Mouse (Mus musculus): Measurements from ENCODE around the gene Tiam1.

DNA sequence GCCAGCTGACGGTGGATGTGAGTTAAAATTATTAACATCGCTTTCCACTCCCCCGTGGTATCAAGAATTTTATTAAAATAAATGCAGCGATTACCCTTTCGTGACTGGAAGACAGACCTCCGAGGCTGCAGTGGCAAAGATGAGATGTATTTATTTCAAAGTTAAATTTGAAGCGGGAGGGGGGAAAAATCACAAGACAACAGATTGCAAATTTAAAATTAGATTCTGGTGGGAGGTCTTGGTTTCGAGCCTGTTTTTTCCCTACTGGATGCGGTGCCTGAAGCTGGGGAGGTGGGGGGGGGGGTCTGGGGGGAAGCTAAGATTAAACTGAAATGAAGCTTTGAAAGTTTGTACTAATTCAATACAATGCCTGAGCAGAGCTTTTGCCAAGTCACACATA is 235.9 kb downstream of the Tiam1 start:
- TF ChIP-seq CTCF (IDR thresholded peaks at IDR 0.05; ENCODE audit: borderline replicate concordance, extremely low read depth, insufficient read depth, insufficient read length) (no peak), POLR2A (IDR thresholded peaks at IDR 0.05; ENCODE audit: borderline replicate concordance, extremely low read depth, insufficient read depth, insufficient read length, poor library complexity, severe bottlenecking) (no peak)

Measured in brain, embryonic 14.5 days (tissue).